Mouse (Mus musculus) liver, postnatal 0 days (tissue): Measurements from ENCODE around the gene St8sia1. TPM values are rescaled to one million over a fixed set of nuclear protein-coding genes. Genes with fewer than 3 reads are reported as not detected.

Experiments
- ATAC-seq: fragments of 200-750 bp; cut with Nextera tagmentation; 2 replicates; pipeline ENCODE4 v1.8.0; 2017; ENCODE audit warnings: mild to moderate bottlenecking, moderate library complexity
- DNase-seq: peaks from one replicate; pipeline ENCODE4 v3.0.0-alpha.2; 2016
- H3K27ac ChIP-seq: fragments of 300-500 bp; sonication (generic); 2 replicates; pipeline ENCODE4 v1.5.1; 2014; ENCODE audit warnings: antibody characterized with exemption, moderate library complexity, mild to moderate bottlenecking, low read depth
- H3K27me3 ChIP-seq: fragments of 300-500 bp; sonication (generic); 2 replicates; pipeline ENCODE4 v1.6.1; 2014; ENCODE audit warnings: low read length, control low read depth, mixed read lengths; ENCODE audit not compliant: insufficient read depth
- H3K36me3 ChIP-seq: fragments of 300-500 bp; sonication (generic); replicated peaks from 2 replicates; pipeline ENCODE4 v1.6.1; 2014; ENCODE audit warnings: mild to moderate bottlenecking, control low read depth, low read length, moderate library complexity, mixed read lengths; ENCODE audit not compliant: insufficient read depth
- H3K4me1 ChIP-seq: fragments of 300-500 bp; sonication (generic); 2 replicates; pipeline ENCODE4 v1.6.1; 2014; ENCODE audit warnings: antibody characterized with exemption, mild to moderate bottlenecking, control low read depth; ENCODE audit not compliant: insufficient read depth
- H3K4me2 ChIP-seq: fragments of 300-500 bp; sonication (generic); 2 replicates; pipeline ENCODE4 v1.6.1; 2014; ENCODE audit warnings: low read depth, mild to moderate bottlenecking, low read length, moderate library complexity, mixed read lengths
- H3K4me3 ChIP-seq: fragments of 300-500 bp; sonication (generic); 2 replicates; pipeline ENCODE4 v1.5.1; 2014; ENCODE audit warnings: low read depth, low read length
- H3K9ac ChIP-seq: fragments of 300-500 bp; sonication (generic); replicated peaks from 2 replicates; pipeline ENCODE4 v1.6.1; 2014; ENCODE audit warnings: mild to moderate bottlenecking, moderate library complexity
- H3K9me3 ChIP-seq: fragments of 300-500 bp; sonication (generic); 2 replicates; pipeline ENCODE4 v1.6.1; 2016; ENCODE audit warnings: mild to moderate bottlenecking, control low read depth, low read length, mixed read lengths
- CTCF ChIP-seq: sonication (generic); IDR thresholded peaks from 2 replicates; pipeline ENCODE4 v1.5.1; 2016; ENCODE audit warnings: antibody characterized with exemption, low read depth
- EP300 ChIP-seq: IDR thresholded peaks from 2 replicates; pipeline ENCODE4 v1.6.1; 2016; ENCODE audit warnings: antibody characterized with exemption, low read depth, mild to moderate bottlenecking
- WGBS: fragments of 180-500 bp; shearing (Covaris S2); extraction: QIAGEN DNeasy Blood & Tissue Kit; methylation state at CpG from one replicate; pipeline ENCODE4 v1.1.7; 2014; ENCODE audit not compliant: insufficient replicate concordance; 5-methylcytosine and 5-hydroxymethylcytosine counted together
- polyA plus RNA-seq: library from polyadenylated mRNA; unstranded; fragments of >200 nt; fragmentation: Nextera tagmentation; extraction: Ambion mirVana; gene quantifications from 2 replicates; pipeline ENCODE4 v1.2.1, GENCODE M21; 2015

St8sia1 gene
- polyA plus RNA-seq, 1 experiment from 2014 or later: 0.22 TPM

GRCm38 (mm10) chr6:142845066-142845465 is 119.2 kb downstream of the St8sia1 start:
- H3K9me3 ChIP-seq: no peaks in the 10 kb centered on the region
- no peak for ATAC-seq
- DNase-seq: no peak
- no peak overlapping the region for H3K9ac ChIP-seq
- TF ChIP-seq CTCF: no peak
- TF ChIP-seq EP300: no peak
- no peaks in the 10 kb centered on the region for H3K4me1 ChIP-seq
- H3K27me3 ChIP-seq: no peaks in the 10 kb centered on the region
- H3K4me2 ChIP-seq: no peak overlapping the region
- WGBS: 77% methylated on average over 4 of the region's 4 CpGs
- no peak overlapping the region for H3K27ac ChIP-seq
- no peak overlapping the region for H3K4me3 ChIP-seq
- H3K36me3 ChIP-seq: no peaks in the 10 kb centered on the region

- TF ChIP-seq EP300: no peak
- Histone ChIP-seq H3K4me1 (no peaks in the 10 kb centered on the region), H3K9ac (no peak overlapping the region), H3K4me2 (no peak overlapping the region), H3K4me3 (no peak overlapping the region), H3K9me3 (no peaks in the 10 kb centered on the region), H3K36me3 (no peaks in the 10 kb centered on the region), H3K27ac (no peak overlapping the region), H3K27me3 (no peaks in the 10 kb centered on the region)
- no peak for DNase-seq
- 75% methylated on average over 4 of the region's 4 CpGs for WGBS
- no peak for ATAC-seq
Observed at GRCm38 (mm10) chr6:142844061-142844460, 120.2 kb downstream of the St8sia1 start.

DNA sequence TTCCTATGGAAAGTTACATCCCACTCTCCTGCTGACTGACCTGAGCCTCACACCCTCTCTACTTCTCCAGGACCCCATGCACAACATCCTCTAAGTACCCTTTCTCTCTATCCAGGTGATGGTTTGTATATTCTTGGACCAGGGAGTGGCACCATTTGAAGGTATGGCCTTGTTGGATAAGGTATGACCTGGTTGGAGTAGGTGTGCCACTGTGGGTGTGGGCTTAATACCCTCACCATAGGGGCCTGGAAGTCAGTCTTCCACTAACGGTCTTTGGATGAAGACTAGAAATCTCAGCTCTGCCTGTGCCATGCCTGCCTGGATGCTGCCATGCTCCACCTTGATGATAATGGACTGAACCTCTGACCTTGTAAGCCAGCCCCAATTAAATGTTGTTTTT is 125.8 kb downstream of the St8sia1 start:
- Histone ChIP-seq H3K4me3 (no peak overlapping the region), H3K9ac (no peak overlapping the region), H3K4me2 (no peak overlapping the region), H3K36me3 (no peaks in the 10 kb centered on the region), H3K9me3 (no peaks in the 10 kb centered on the region), H3K4me1 (no peaks in the 10 kb centered on the region), H3K27me3 (no peaks in the 10 kb centered on the region), H3K27ac (no peak overlapping the region)
- no peak for TF ChIP-seq CTCF
- TF ChIP-seq EP300: no peak
- ATAC-seq (no peak), DNase-seq (no peak)
- 92% methylated on average over 1 of the region's 1 CpGs for WGBS

DNA sequence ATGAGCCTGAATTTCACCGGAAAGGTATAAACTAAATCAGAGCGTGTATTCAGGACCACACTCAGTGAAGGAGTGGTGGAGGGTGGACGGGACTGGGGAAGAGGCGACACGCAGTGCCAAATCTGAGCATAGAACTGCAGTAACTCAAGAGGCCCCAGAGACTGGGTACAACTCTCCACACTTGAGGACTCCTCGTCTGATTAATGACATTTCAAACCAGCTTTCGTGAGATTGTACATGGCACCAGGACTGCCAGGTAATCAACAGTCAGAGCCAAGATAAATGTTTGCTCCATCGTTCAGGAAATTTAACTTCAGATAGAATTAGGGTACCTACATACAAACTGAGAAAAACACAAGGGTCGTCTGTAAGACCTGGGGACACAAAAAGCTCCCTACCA is 126.9 kb downstream of the St8sia1 start:
- no peak for ATAC-seq
- no peaks in the 10 kb centered on the region for H3K9me3 ChIP-seq
- H3K4me1 ChIP-seq: no peaks in the 10 kb centered on the region
- TF ChIP-seq CTCF: no peak
- DNase-seq: no peak
- no peak overlapping the region for H3K9ac ChIP-seq
- WGBS: 78% methylated on average over 9 of the region's 9 CpGs
- H3K4me3 ChIP-seq: no peak overlapping the region
- no peaks in the 10 kb centered on the region for H3K36me3 ChIP-seq
- H3K4me2 ChIP-seq: no peak overlapping the region
- H3K27ac ChIP-seq: no peak overlapping the region
- H3K27me3 ChIP-seq: no peaks in the 10 kb centered on the region

- no peaks in the 10 kb centered on the region for H3K9me3 ChIP-seq
- DNase-seq (no peak), ATAC-seq (no peak)
- no peaks in the 10 kb centered on the region for H3K36me3 ChIP-seq
- H3K4me2 ChIP-seq: no peak overlapping the region
- no peak overlapping the region for H3K27ac ChIP-seq
- TF ChIP-seq EP300 (no peak), CTCF (no peak)
- WGBS: 81% methylated on average over 18 of the region's 18 CpGs
- H3K4me3 ChIP-seq: no peak overlapping the region
- no peak overlapping the region for H3K9ac ChIP-seq
- no peaks in the 10 kb centered on the region for H3K27me3 ChIP-seq
- peaks cover 4% of the 10 kb centered on the region for H3K4me1 ChIP-seq
Observed at GRCm38 (mm10) chr6:142835726-142836125, 128.5 kb downstream of the St8sia1 start.

GRCm38 (mm10) chr6:142834911-142835310 is 129.3 kb downstream of the St8sia1 start:
- H3K4me1 ChIP-seq: peaks cover 5% of the 10 kb centered on the region
- TF ChIP-seq EP300 (no peak), CTCF (no peak)
- DNase-seq (no peak), ATAC-seq (no peak)
- H3K9me3 ChIP-seq: no peaks in the 10 kb centered on the region
- H3K27me3 ChIP-seq: no peaks in the 10 kb centered on the region
- H3K36me3 ChIP-seq: no peaks in the 10 kb centered on the region
- WGBS: 55% methylated on average over 4 of the region's 4 CpGs
- no peak overlapping the region for H3K4me3 ChIP-seq
- H3K9ac ChIP-seq: no peak overlapping the region
- no peak overlapping the region for H3K4me2 ChIP-seq
- no peak overlapping the region for H3K27ac ChIP-seq

DNA sequence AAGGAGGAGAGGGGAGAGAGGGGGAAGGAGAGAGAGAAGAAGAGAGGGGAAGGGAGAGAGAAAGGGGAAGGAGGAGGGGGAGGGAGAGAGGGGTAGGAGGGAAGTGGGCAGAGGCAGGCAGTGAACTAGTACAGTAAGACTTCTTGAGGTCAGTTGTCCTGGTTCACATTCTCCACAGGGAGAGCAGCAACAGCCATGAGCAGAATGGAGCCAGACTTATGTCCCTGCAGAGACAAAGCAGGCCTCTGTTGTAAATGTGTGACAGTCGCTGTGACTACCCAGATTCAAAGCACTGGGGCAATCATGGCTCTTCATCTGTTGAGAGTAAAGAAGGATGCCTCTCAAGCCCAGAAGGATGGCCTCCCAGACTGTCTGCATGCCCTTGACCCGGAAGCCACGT is 132.5 kb downstream of the St8sia1 start:
- ATAC-seq: 0 out of 2 replicates have a peak, but pooled peaks have one; percentile 12

More for the DNA sequence above, 132.5 kb downstream of the St8sia1 start:
- no peak for DNase-seq
- TF ChIP-seq CTCF (no peak), EP300 (no peak)
- no peak overlapping the region for H3K4me2 ChIP-seq
- H3K4me1 ChIP-seq: peaks cover 5% of the 10 kb centered on the region
- WGBS: 45% methylated on average over 3 of the region's 3 CpGs
- no peaks in the 10 kb centered on the region for H3K36me3 ChIP-seq
- H3K9me3 ChIP-seq: no peaks in the 10 kb centered on the region
- H3K27ac ChIP-seq: no peak overlapping the region
- H3K27me3 ChIP-seq: no peaks in the 10 kb centered on the region
- no peak overlapping the region for H3K9ac ChIP-seq
- H3K4me3 ChIP-seq: no peak overlapping the region
